Mouse (Mus musculus) liver, embryonic 14.5 days (tissue): ENCODE measurements around the gene Bicdl2. TPM values are rescaled to one million over a fixed set of nuclear protein-coding genes. Genes with fewer than 3 reads are reported as not detected.

Experiments used
- ATAC-seq: fragments of 200-750 bp; cut with Nextera tagmentation; 2 replicates; pipeline ENCODE4 v1.8.0; 2017; ENCODE audit warnings: moderate number of reproducible peaks, mild to moderate bottlenecking, moderate library complexity; ENCODE audit not compliant: insufficient read depth
- DNase-seq, 3 experiments: peaks; one replicate each; pipeline ENCODE4 v3.0.0-alpha.2; 2012 to 2013; ENCODE audit warnings: low read depth in 3 of 3, low spot score in 3 of 3
- H3K27ac ChIP-seq: fragments of 300-500 bp; sonication (generic); 2 replicates; pipeline ENCODE4 v1.5.1; 2014; ENCODE audit warnings: moderate library complexity, mild to moderate bottlenecking, control low read depth, inconsistent platforms
- H3K27me3 ChIP-seq: fragments of 300-500 bp; sonication (generic); 2 replicates; pipeline ENCODE4 v1.6.1; 2014; ENCODE audit warnings: mild to moderate bottlenecking, low read length, moderate library complexity; ENCODE audit not compliant: control insufficient read depth, insufficient read depth
- H3K36me3 ChIP-seq: fragments of 300-500 bp; sonication (generic); replicated peaks from 2 replicates; pipeline ENCODE4 v1.6.1; 2014; ENCODE audit warnings: low read depth; ENCODE audit not compliant: control insufficient read depth, insufficient read depth
- H3K4me1 ChIP-seq, 2 experiments: fragments of 200-500 bp in 1 of 2; fragments of 300-500 bp in 1 of 2; sonication (generic) in 1 of 2; replicated peaks; 2 replicates each; pipeline ENCODE4 v1.6.1; 2012 to 2014; ENCODE audit warnings: antibody characterized with exemption in 1 of 2, inconsistent platforms in 1 of 2, low read length in 1 of 2; ENCODE audit not compliant: control insufficient read depth in 2 of 2, insufficient read depth in 2 of 2
- H3K4me2 ChIP-seq: fragments of 300-500 bp; sonication (generic); 2 replicates; pipeline ENCODE4 v1.6.1; 2014; ENCODE audit warnings: low read depth, mild to moderate bottlenecking, control low read depth, moderate library complexity
- H3K4me3 ChIP-seq, 2 experiments: fragments of 200-500 bp in 1 of 2; fragments of 300-500 bp in 1 of 2; sonication (generic) in 1 of 2; 2 replicates each; pipeline ENCODE4 v1.5.1; 2012 to 2014; ENCODE audit warnings: low read depth in 2 of 2, low read length in 2 of 2, mild to moderate bottlenecking in 2 of 2, control low read depth in 1 of 2, inconsistent platforms in 1 of 2, moderate library complexity in 1 of 2; ENCODE audit not compliant: insufficient read depth in 1 of 2
- H3K9ac ChIP-seq: fragments of 300-500 bp; sonication (generic); replicated peaks from 2 replicates; pipeline ENCODE4 v1.6.1; 2014; ENCODE audit warnings: mild to moderate bottlenecking, control low read depth, moderate library complexity
- H3K9me3 ChIP-seq: fragments of 300-500 bp; sonication (generic); 2 replicates; pipeline ENCODE4 v1.6.1; 2016; ENCODE audit warnings: low read length, mixed read lengths; ENCODE audit not compliant: control insufficient read depth
- CTCF ChIP-seq: IDR thresholded peaks from 2 replicates; pipeline ENCODE4 v1.5.1; 2016; ENCODE audit warnings: antibody characterized with exemption, low read depth, control low read depth
- EP300 ChIP-seq: IDR thresholded peaks from 2 replicates; pipeline ENCODE4 v1.6.1; 2016; ENCODE audit warnings: antibody characterized with exemption, low read depth
- WGBS: fragments of 180-500 bp; shearing (Covaris S2); extraction: QIAGEN DNeasy Blood & Tissue Kit; methylation state at CpG from one replicate; pipeline ENCODE4 v1.1.7; 2014; ENCODE audit not compliant: insufficient replicate concordance; 5-methylcytosine and 5-hydroxymethylcytosine counted together
- polyA plus RNA-seq, 2 experiments: library from polyadenylated mRNA; depleted of rRNA in 1 of 2; stranded (reverse) in 1 of 2; unstranded in 1 of 2; fragments of >200 nt; fragmentation: Nextera tagmentation in 1 of 2; extraction: Ambion mirVana in 1 of 2; gene quantifications; 2 replicates each; pipeline versions ENCODE4 v1.2.1 to v1.2.3; 2012 to 2014

Bicdl2 gene
- polyA plus RNA-seq, 2 experiments: 0.02 TPM; not detected in 1

GRCm38 (mm10) chr17:23664556-23665021, 4.3 kb downstream of the Bicdl2 start:
- Histone ChIP-seq H3K36me3 (no peaks in the 10 kb centered on the region), H3K27me3 (peaks cover 19% of the 10 kb centered on the region), H3K4me2 (no peak overlapping the region), H3K9me3 (no peaks in the 10 kb centered on the region), H3K9ac (no peak overlapping the region), H3K27ac (no peak overlapping the region), H3K4me3 (no peak overlapping the region), H3K4me1 (no peaks in the 10 kb centered on the region)
- DNase-seq: no peak
- no peak for ATAC-seq
- WGBS: 25% methylated on average over 5 of the region's 5 CpGs
- TF ChIP-seq EP300: no peak
- peak; percentile 80 for TF ChIP-seq CTCF

- 80% methylated on average over 14 of the region's 14 CpGs for WGBS
- no peak for DNase-seq
- H3K4me2 ChIP-seq: no peak overlapping the region
- H3K27ac ChIP-seq: no peak overlapping the region
- peaks cover 13% of the 10 kb centered on the region for H3K27me3 ChIP-seq
- H3K9me3 ChIP-seq: no peaks in the 10 kb centered on the region
- H3K4me3 ChIP-seq: no peak overlapping the region
- no peak overlapping the region for H3K9ac ChIP-seq
- no peaks in the 10 kb centered on the region for H3K36me3 ChIP-seq
- no peak for TF ChIP-seq CTCF
- no peak for TF ChIP-seq EP300
- H3K4me1 ChIP-seq: no peaks in the 10 kb centered on the region
- ATAC-seq: no peak
Measured at GRCm38 (mm10) chr17:23665511-23665910, 5.2 kb downstream of the Bicdl2 start.

- TF ChIP-seq EP300 (no peak), CTCF (no peak)
- no peak overlapping the region for H3K4me3 ChIP-seq
- ATAC-seq (no peak), DNase-seq (no peak)
- H3K4me1 ChIP-seq: peaks cover 3 to 8% of the 10 kb centered on the region in 2 experiments; a peak in 3 of 4 replicates
- H3K9ac ChIP-seq: no peak overlapping the region
- 77% methylated on average over 7 of the region's 7 CpGs for WGBS
- no peak overlapping the region for H3K4me2 ChIP-seq
- H3K27me3 ChIP-seq: no peaks in the 10 kb centered on the region; the same call in 1 of the 2 replicates
- H3K36me3 ChIP-seq: no peaks in the 10 kb centered on the region
- no peaks in the 10 kb centered on the region for H3K9me3 ChIP-seq
- no peak overlapping the region for H3K27ac ChIP-seq
Measured at GRCm38 (mm10) chr17:23670516-23671074, 10.3 kb downstream of the Bicdl2 start.

GRCm38 (mm10) chr17:23671519-23671918, 11.2 kb downstream of the Bicdl2 start:
- Histone ChIP-seq H3K9ac (no peak overlapping the region), H3K27ac (no peak overlapping the region), H3K4me1 (peaks cover 3 to 13% of the 10 kb centered on the region in 2 experiments; a peak in 3 of 4 replicates), H3K27me3 (peaks cover 6% of the 10 kb centered on the region), H3K4me3 (no peak overlapping the region), H3K4me2 (no peak overlapping the region), H3K36me3 (no peaks in the 10 kb centered on the region), H3K9me3 (no peaks in the 10 kb centered on the region)
- 75% methylated on average over 3 of the region's 3 CpGs for WGBS
- no peak for ATAC-seq
- DNase-seq: no peak
- no peak for TF ChIP-seq EP300
- TF ChIP-seq CTCF: no peak

DNA sequence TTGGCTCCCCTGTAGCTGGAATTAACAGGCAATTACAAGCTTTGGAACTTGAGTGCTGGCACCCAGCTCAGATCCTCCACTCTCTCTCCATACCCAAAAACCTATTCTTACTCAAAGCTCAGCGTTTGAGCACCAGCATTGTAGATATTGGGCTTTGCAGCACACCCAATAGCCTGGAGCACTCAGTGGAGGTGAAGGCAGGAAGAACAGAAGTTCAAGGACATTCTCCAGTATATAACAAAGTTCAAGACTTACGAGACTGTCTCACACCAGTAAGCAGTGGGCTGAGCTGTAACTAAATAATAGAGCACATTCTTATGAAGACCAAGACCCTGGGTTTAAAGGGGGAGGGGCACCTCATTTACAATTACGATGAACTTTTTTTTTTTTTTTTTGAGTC, 12.5 kb downstream of the Bicdl2 start:
- Histone ChIP-seq H3K4me3 (peak overlapping the region; percentile 64 to 82; a peak in 3 of 4 replicates), H3K9ac (0 out of 2 replicates have a peak overlapping the region, but pooled peaks have one; percentile 18), H3K27me3 (peaks cover 16% of the 10 kb centered on the region), H3K27ac (no peak overlapping the region), H3K9me3 (no peaks in the 10 kb centered on the region), H3K36me3 (no peaks in the 10 kb centered on the region), H3K4me2 (peak overlapping the region; percentile 61), H3K4me1 (peaks cover 5 to 16% of the 10 kb centered on the region in 2 experiments)
- DNase-seq: no peak
- no peak for TF ChIP-seq CTCF
- no peak for TF ChIP-seq EP300
- 46% methylated on average over 3 of the region's 3 CpGs for WGBS
- ATAC-seq: no peak
